Mouse (Mus musculus) testis, adult 2 months (tissue): ENCODE results near the gene Fadd.
A peak's percentile ranks its signal among the peaks of the same experiment; 100 is the strongest.

ENCODE experiments used
- CTCF ChIP-seq: fragments of 200-500 bp; IDR thresholded peaks from 2 replicates; pipeline ENCODE4 v1.5.1; 2012; ENCODE audit warnings: low read depth, mild to moderate bottlenecking, inconsistent platforms, low read length, moderate library complexity; ENCODE audit not compliant: control insufficient read depth, insufficient read depth, insufficient replicate concordance
- POLR2A ChIP-seq: fragments of 200-500 bp; IDR thresholded peaks from 2 replicates; pipeline ENCODE4 v1.6.1; 2012; ENCODE audit warnings: low read depth, mild to moderate bottlenecking, inconsistent platforms, low read length, moderate library complexity; ENCODE audit not compliant: control insufficient read depth

- TF ChIP-seq CTCF (peak; percentile 79; the same call in 1 of the 2 replicates), POLR2A (no peak)
These were observed 3.4 kb upstream of the Fadd start for GRCm38 (mm10) chr7:144585648-144586047.
